Mouse (Mus musculus) erythroblast, embryonic 14.5 days (primary cell): ENCODE measurements at regions not wholly inside any gene's neighbourhood (a gene's known extent, or its start where the extent isn't known, plus 50 kb on each side); places are given as distances from the start of the nearest gene placed in this dataset.

Experiments
- GATA1 ChIP-seq: IDR thresholded peaks from 2 replicates; pipeline ENCODE4 v1.6.1; 2012; ENCODE audit warnings: low read length, inconsistent platforms, mixed read lengths
- TAL1 ChIP-seq: IDR thresholded peaks from 3 replicates; pipeline ENCODE4 v1.6.1; 2012; ENCODE audit warnings: low read length, inconsistent platforms, mixed read lengths

GRCm38 (mm10) chr3:9341244-9341643, 268.6 kb downstream of the Zfp704 start:
- no peak for TF ChIP-seq TAL1
- TF ChIP-seq GATA1, result no peak
